In genomic region chr7:35056999-35057398, GRCm38 (mm10) we compare ENCODE assay signal across 9 mouse cellular contexts. TPM values are rescaled to one million over a fixed set of nuclear protein-coding genes. Genes with fewer than 3 reads are reported as not detected.
A peak's percentile ranks its signal among the peaks of the same experiment; 100 is the strongest.
DNase-seq lines count a peak whose midpoint lies in the region; ATAC-seq and TF ChIP-seq lines count a peak whose summit lies in the region.
"Had no signal": no experiment of that assay in that cellular context is flagged by ENCODE, and none has a peak within 500 bp of the region (broad histone marks: within the 10 kb centered on the region; RNA-seq: fewer than 3 reads in every experiment).

No protein-coding gene starts in this region.

- no peak for TF ChIP-seq CTCF in kidney, adult 2 months (conservative IDR thresholded peaks at IDR 0.05; ENCODE audit: insufficient read depth, insufficient read length, low read depth, low read length)
- TF ChIP-seq CTCF in hindbrain, postnatal 0 days (IDR thresholded peaks at IDR 0.05; ENCODE audit: low read depth), result no peak

- peak overlapping the region; percentile 64 for H3K9ac ChIP-seq in embryonic facial prominence, embryonic 11.5 days (replicated peaks; ENCODE audit: low read length)
- peak overlapping the region; percentile 95; the same call in 1 of the 2 replicates for H3K9ac ChIP-seq in hindbrain, postnatal 0 days (replicated peaks; ENCODE audit: low read length)

- TF ChIP-seq POLR2A in kidney, adult 2 months (IDR thresholded peaks at IDR 0.05; ENCODE audit: low read depth, low read length), result no peak

- H3K4me1 ChIP-seq in kidney, adult 2 months (ENCODE audit: control insufficient read depth, insufficient read depth, low read length), result peaks cover 17% of the 10 kb centered on the region; the same call in 1 of the 2 replicates
- H3K4me1 ChIP-seq in embryonic facial prominence, embryonic 11.5 days (ENCODE audit: control insufficient read depth, insufficient read depth, low read length), result 0 out of 2 replicates have a peak, but pooled peaks cover 2% of the 10 kb centered on the region
- peaks cover 14% of the 10 kb centered on the region; the same call in 1 of the 2 replicates for H3K4me1 ChIP-seq in hindbrain, postnatal 0 days (ENCODE audit: insufficient read depth, low read length)

- H3K4me3 ChIP-seq in kidney, adult 2 months (ENCODE audit: insufficient read depth, low read depth, low read length), result peak overlapping the region; percentile 53
- peak overlapping the region; percentile 89 for H3K4me3 ChIP-seq in embryonic facial prominence, embryonic 11.5 days (ENCODE audit: low read depth, low read length)
- peak overlapping the region; percentile 94 for H3K4me3 ChIP-seq in hindbrain, postnatal 0 days (ENCODE audit: low read length)

- no peak for DNase-seq in kidney, adult 2 months
- DNase-seq in kidney, postnatal 14 days, result no peak
- DNase-seq in embryonic facial prominence, embryonic 11.5 days (ENCODE audit: low spot score), result no peak
- no peak for DNase-seq in hindbrain, postnatal 0 days (ENCODE audit: low spot score)
- no peak for DNase-seq in urinary bladder, postnatal 36 days (ENCODE audit: low spot score in 2 of 2)
- no peak for DNase-seq in cerebellum, adult 9-10 months
- DNase-seq in kidney, postnatal 36 days, result no peak

- peak; percentile 7; the same call in 1 of the 2 replicates for ATAC-seq in embryonic facial prominence, embryonic 11.5 days (replicated peaks; ENCODE audit: insufficient number of reproducible peaks, low FRiP score, low TSS enrichment, low read depth)
- peak; percentile 9; the same call in 1 of the 2 replicates for ATAC-seq in hindbrain, postnatal 0 days
- peak; percentile 55 for ATAC-seq in megakaryocyte progenitor cell, adult 5-6 weeks (replicated peaks; ENCODE audit: poor library complexity)

- no peaks in the 10 kb centered on the region for H3K9me3 ChIP-seq in embryonic facial prominence, embryonic 11.5 days (replicated peaks; ENCODE audit: control insufficient read depth, low read length)
- H3K9me3 ChIP-seq in hindbrain, postnatal 0 days (ENCODE audit: low read length), result no peaks in the 10 kb centered on the region

- 17% methylated on average over 10 of the region's 10 CpGs for WGBS in kidney, adult 2 months
- WGBS in embryonic facial prominence, embryonic 11.5 days, result 26% methylated on average over 10 of the region's 10 CpGs
- 23% methylated on average over 10 of the region's 10 CpGs for WGBS in hindbrain, postnatal 0 days

- no peaks in the 10 kb centered on the region for H3K36me3 ChIP-seq in kidney, adult 2 months (ENCODE audit: control insufficient read depth, insufficient read depth, low read length)
- H3K36me3 ChIP-seq in embryonic facial prominence, embryonic 11.5 days (replicated peaks; ENCODE audit: control insufficient read depth, insufficient read depth, low read depth, low read length), result no peaks in the 10 kb centered on the region
- H3K36me3 ChIP-seq in hindbrain, postnatal 0 days (ENCODE audit: insufficient read depth, low read length), result no peaks in the 10 kb centered on the region

- peak overlapping the region; percentile 67 for H3K27ac ChIP-seq in kidney, adult 2 months (ENCODE audit: insufficient read depth, low read depth, low read length)
- no peak overlapping the region for H3K27ac ChIP-seq in embryonic facial prominence, embryonic 11.5 days (replicated peaks; ENCODE audit: low read depth, low read length)
- H3K27ac ChIP-seq in hindbrain, postnatal 0 days, result no peak overlapping the region; the same call in 1 of the 2 replicates

- H3K27me3 ChIP-seq in kidney, adult 2 months (replicated peaks; ENCODE audit: control insufficient read depth, insufficient read depth, low read length), result no peaks in the 10 kb centered on the region
- H3K27me3 ChIP-seq in embryonic facial prominence, embryonic 11.5 days (ENCODE audit: control insufficient read depth, insufficient read depth, low read length), result no peaks in the 10 kb centered on the region
- H3K27me3 ChIP-seq in hindbrain, postnatal 0 days (ENCODE audit: insufficient read depth, low read length), result no peaks in the 10 kb centered on the region
- H3K27me3 ChIP-seq: Patski had no signal

- H3K4me2 ChIP-seq in embryonic facial prominence, embryonic 11.5 days (ENCODE audit: low read depth, low read length), result peak overlapping the region; percentile 60
- peak overlapping the region; percentile 74 for H3K4me2 ChIP-seq in hindbrain, postnatal 0 days (ENCODE audit: low read depth, low read length)

RNA-seq across cellular contexts. Expression of gene Cebpg, which starts 0.6 kb away (rescaled TPM):
- polyA plus RNA-seq in kidney, adult 2 months (2012; rRNA removed), result 8.3 and 10.0 TPM in 2 replicates
- 36.3 and 37.4 TPM in 2 replicates for polyA plus RNA-seq in embryonic facial prominence, embryonic 11.5 days (2014; fragmentation: Nextera tagmentation; extraction: Ambion mirVana)
- total RNA-seq in hindbrain, postnatal 0 days (2014; rRNA removed), result 8.9 and 13.2 TPM in 2 replicates
- polyA plus RNA-seq in hindbrain, postnatal 0 days (2015; fragmentation: Nextera tagmentation; extraction: Ambion mirVana), result 14.9 and 16.0 TPM in 2 replicates
- total RNA-seq in megakaryocyte progenitor cell, adult 5-6 weeks (2015), result 16.7 and 17.1 TPM in 2 replicates
- 29.8 and 34.6 TPM in 2 replicates for total RNA-seq in megakaryocyte progenitor cell, adult 5-6 weeks (2017)
